Mouse (Mus musculus): ENCODE measurements around the gene Far2.

GRCm38 (mm10) chr6:148066267-148066666 is 19.2 kb downstream of the Far2 start:
- TF ChIP-seq CTCF (IDR thresholded peaks at IDR 0.05; ENCODE audit: borderline replicate concordance, insufficient read depth, low read length) (no peak), POLR2A (IDR thresholded peaks at IDR 0.05; ENCODE audit: low read depth, low read length) (no peak)
